Mouse (Mus musculus) intestine, postnatal 0 days (tissue): ENCODE data around the gene Tldc2. TPM values are rescaled to one million over a fixed set of nuclear protein-coding genes. Genes with fewer than 3 reads are reported as not detected.
A peak's percentile ranks its signal among the peaks of the same experiment; 100 is the strongest.

ENCODE experiments used
- ATAC-seq: fragments of 200-750 bp; cut with Nextera tagmentation; 2 replicates; pipeline ENCODE4 v1.8.0; 2017; ENCODE audit warnings: mild to moderate bottlenecking, moderate TSS enrichment, moderate library complexity
- H3K27ac ChIP-seq: fragments of 300-500 bp; sonication (generic); 2 replicates; pipeline ENCODE4 v1.5.1; 2014; ENCODE audit warnings: mild to moderate bottlenecking, low read depth, low read length, moderate library complexity
- H3K27me3 ChIP-seq: fragments of 300-500 bp; sonication (generic); replicated peaks from 2 replicates; pipeline ENCODE4 v1.6.1; 2014; ENCODE audit warnings: low read length, mixed read lengths; ENCODE audit not compliant: control insufficient read depth, insufficient read depth
- H3K36me3 ChIP-seq: fragments of 300-500 bp; sonication (generic); 2 replicates; pipeline ENCODE4 v1.6.1; 2014; ENCODE audit warnings: mild to moderate bottlenecking, moderate library complexity; ENCODE audit not compliant: control insufficient read depth, insufficient read depth
- H3K4me1 ChIP-seq: fragments of 300-500 bp; sonication (generic); replicated peaks from 2 replicates; pipeline ENCODE4 v1.6.1; 2014; ENCODE audit warnings: antibody characterized with exemption, low read length, mixed read lengths; ENCODE audit not compliant: control insufficient read depth, insufficient read depth
- H3K4me2 ChIP-seq: fragments of 300-500 bp; sonication (generic); replicated peaks from 2 replicates; pipeline ENCODE4 v1.6.1; 2014; ENCODE audit warnings: low read depth, mild to moderate bottlenecking, moderate library complexity
- H3K4me3 ChIP-seq: fragments of 300-500 bp; sonication (generic); 2 replicates; pipeline ENCODE4 v1.5.1; 2014; ENCODE audit warnings: low read depth, low read length
- H3K9ac ChIP-seq: fragments of 300-500 bp; sonication (generic); 2 replicates; pipeline ENCODE4 v1.6.1; 2014; ENCODE audit warnings: mild to moderate bottlenecking, low read depth, low read length
- H3K9me3 ChIP-seq: fragments of 300-500 bp; sonication (generic); 2 replicates; pipeline ENCODE4 v1.6.1; 2016; ENCODE audit warnings: mixed run types; ENCODE audit not compliant: control insufficient read depth
- CTCF ChIP-seq: sonication (generic); IDR thresholded peaks from 2 replicates; pipeline ENCODE4 v1.5.1; 2016; ENCODE audit warnings: low read depth, mild to moderate bottlenecking, control low read depth, antibody characterized with exemption, moderate library complexity
- WGBS: fragments of 180-500 bp; shearing (Covaris S2); extraction: QIAGEN DNeasy Blood & Tissue Kit; methylation state at CpG from one replicate; pipeline ENCODE4 v1.1.7; 2014; 5-methylcytosine and 5-hydroxymethylcytosine counted together
- polyA plus RNA-seq: library from polyadenylated mRNA; unstranded; fragments of >200 nt; fragmentation: Nextera tagmentation; extraction: Ambion mirVana; gene quantifications from 2 replicates; pipeline ENCODE4 v1.2.1, GENCODE M21; 2015

Tldc2 gene
- polyA plus RNA-seq, 1 experiment from 2014 or later = not detected

DNA sequence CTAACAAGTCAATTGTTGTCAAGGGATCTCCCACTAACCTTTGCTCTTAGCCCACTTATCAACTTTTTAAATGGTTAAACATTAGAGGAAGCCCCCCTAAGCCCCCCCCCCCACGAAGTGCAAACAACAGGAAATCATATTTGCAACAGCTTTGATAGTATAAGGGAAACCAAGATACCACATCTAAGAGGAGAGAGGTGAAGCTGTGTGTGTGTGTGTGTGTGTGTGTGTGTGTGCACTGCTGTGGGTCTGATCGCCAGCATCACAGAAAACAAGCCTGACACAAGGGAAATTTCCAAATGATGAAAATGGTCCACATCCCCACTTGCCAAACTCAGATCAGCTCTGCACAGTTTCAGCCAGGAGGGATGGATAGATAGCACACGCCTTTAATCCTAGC is 32.2 kb downstream of the Tldc2 start:
- Histone ChIP-seq H3K4me1 (no peaks in the 10 kb centered on the region), H3K36me3 (peaks cover 46% of the 10 kb centered on the region), H3K27me3 (no peaks in the 10 kb centered on the region), H3K4me3 (no peak overlapping the region), H3K9ac (no peak overlapping the region), H3K27ac (no peak overlapping the region), H3K4me2 (no peak overlapping the region), H3K9me3 (no peaks in the 10 kb centered on the region)
- no peak for TF ChIP-seq CTCF
- WGBS = 45% methylated on average over 3 of the region's 3 CpGs
- no peak for ATAC-seq

GRCm38 (mm10) chr2:157121766-157122165 is 34.9 kb downstream of the Tldc2 start:
- Histone ChIP-seq H3K9me3 (no peaks in the 10 kb centered on the region), H3K4me1 (0 out of 2 replicates have a peak, but pooled peaks cover 5% of the 10 kb centered on the region), H3K36me3 (peaks cover 38% of the 10 kb centered on the region), H3K9ac (no peak overlapping the region), H3K27me3 (no peaks in the 10 kb centered on the region), H3K4me2 (no peak overlapping the region), H3K4me3 (no peak overlapping the region), H3K27ac (no peak overlapping the region; the same call in 1 of the 2 replicates)
- no peak for TF ChIP-seq CTCF
- WGBS = 93% methylated on average over 8 of the region's 8 CpGs
- ATAC-seq = no peak

DNA sequence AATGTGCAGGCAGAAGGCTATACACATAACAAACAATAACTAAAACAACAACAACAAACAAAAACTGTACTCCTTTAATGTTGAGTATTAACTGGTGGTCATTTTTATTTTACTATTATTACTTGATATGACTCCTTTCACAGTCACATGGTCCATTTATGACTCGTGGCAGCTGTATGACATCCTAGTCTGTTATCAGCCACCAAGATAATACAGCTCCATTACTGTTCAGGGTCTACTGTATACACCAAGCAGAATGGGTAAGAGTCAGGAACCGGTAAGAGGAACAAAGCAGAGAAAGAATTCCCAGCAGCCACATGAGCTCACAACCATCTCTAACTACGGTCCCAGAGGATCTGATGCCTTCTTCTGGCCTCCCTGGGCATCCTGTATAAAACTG is 38.4 kb downstream of the Tldc2 start:
- no peaks in the 10 kb centered on the region for H3K27me3 ChIP-seq
- peak; percentile 48 for ATAC-seq
- no peak overlapping the region for H3K27ac ChIP-seq
- WGBS = 52% methylated on average over 3 of the region's 3 CpGs
- no peak overlapping the region for H3K4me2 ChIP-seq
- H3K9ac ChIP-seq = no peak overlapping the region
- peaks cover 11% of the 10 kb centered on the region; the same call in 1 of the 2 replicates for H3K4me1 ChIP-seq
- H3K36me3 ChIP-seq = peaks cover 33% of the 10 kb centered on the region
- no peak for TF ChIP-seq CTCF
- no peaks in the 10 kb centered on the region for H3K9me3 ChIP-seq
- no peak overlapping the region for H3K4me3 ChIP-seq

DNA sequence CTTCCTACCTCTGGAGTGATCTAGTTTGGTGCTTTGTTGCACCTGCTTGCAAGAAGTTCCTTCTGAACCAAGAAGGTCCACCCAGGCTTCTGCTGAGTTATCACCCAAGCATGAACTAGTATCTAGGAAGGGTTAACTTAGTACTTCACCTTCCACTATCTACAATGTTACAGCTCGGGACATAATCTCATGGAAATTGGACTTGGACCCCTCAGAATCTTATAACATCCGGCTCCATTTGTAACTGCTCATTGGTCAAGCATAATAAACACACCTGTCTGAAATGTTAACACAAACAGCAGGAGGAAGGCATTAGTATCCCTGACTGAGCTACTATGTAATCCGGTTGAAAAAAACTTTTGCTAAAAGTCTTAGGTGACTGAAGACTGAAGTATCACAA is 40.5 kb downstream of the Tldc2 start:
- peaks cover 15% of the 10 kb centered on the region for H3K36me3 ChIP-seq
- peak overlapping the region; percentile 46 for H3K4me2 ChIP-seq
- peak; percentile 77 for ATAC-seq
- 40% methylated on average over 3 of the region's 3 CpGs for WGBS
- H3K4me1 ChIP-seq = peaks cover 11% of the 10 kb centered on the region; the same call in 1 of the 2 replicates
- H3K27ac ChIP-seq = peak overlapping the region; percentile 60
- no peaks in the 10 kb centered on the region for H3K27me3 ChIP-seq
- no peak overlapping the region for H3K9ac ChIP-seq
- H3K9me3 ChIP-seq = no peaks in the 10 kb centered on the region
- TF ChIP-seq CTCF = no peak
- no peak overlapping the region for H3K4me3 ChIP-seq

DNA sequence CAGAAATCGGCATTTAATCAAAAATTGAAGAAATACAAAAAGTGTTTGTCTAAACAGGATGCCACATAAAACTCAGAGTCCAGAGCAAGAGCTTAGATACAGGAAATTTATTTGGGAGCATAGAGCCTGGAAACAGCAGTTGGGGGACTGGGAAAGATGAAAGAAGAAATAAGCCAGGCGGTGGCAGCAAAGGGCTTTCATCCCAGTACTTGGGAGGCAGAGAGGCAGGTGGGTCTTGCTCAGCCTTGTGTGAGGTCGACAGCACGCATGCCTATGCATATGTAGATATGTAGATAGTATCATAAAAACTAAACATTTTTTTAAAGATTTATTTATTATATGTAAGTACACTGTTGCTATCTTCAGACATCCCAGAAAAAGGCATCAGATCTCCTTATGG is 41.2 kb downstream of the Tldc2 start:
- Histone ChIP-seq H3K27ac (peak overlapping the region; percentile 46), H3K27me3 (no peaks in the 10 kb centered on the region), H3K4me3 (no peak overlapping the region), H3K36me3 (peaks cover 15% of the 10 kb centered on the region), H3K4me1 (peaks cover 11% of the 10 kb centered on the region; the same call in 1 of the 2 replicates), H3K4me2 (no peak overlapping the region), H3K9ac (no peak overlapping the region), H3K9me3 (no peaks in the 10 kb centered on the region)
- 60% methylated on average over 4 of the region's 4 CpGs for WGBS
- ATAC-seq = no peak
- TF ChIP-seq CTCF = peak; percentile 62

DNA sequence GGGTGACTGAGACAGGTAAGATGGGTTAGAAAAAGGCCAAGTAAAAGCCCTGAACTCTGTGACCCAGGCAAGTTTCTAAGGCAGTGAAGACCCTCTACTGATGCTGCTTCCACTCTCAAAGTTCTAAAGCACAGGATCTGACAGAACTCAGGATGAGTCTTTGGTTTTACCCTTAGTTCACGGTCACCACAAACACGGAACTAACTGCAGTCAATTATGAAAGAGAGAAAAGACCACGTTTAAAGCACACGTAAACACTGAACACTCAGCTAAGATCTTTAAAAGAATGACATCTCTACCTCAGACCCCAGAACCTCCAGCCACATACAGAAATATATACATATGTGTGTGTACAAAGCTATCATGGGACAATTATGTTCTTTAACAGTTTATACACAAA is 42.2 kb downstream of the Tldc2 start:
- Histone ChIP-seq H3K4me1 (peaks cover 11% of the 10 kb centered on the region; the same call in 1 of the 2 replicates), H3K4me3 (0 out of 2 replicates have a peak overlapping the region, but pooled peaks have one; percentile 11), H3K4me2 (peak overlapping the region; percentile 55), H3K27ac (peak overlapping the region; percentile 71), H3K9ac (no peak overlapping the region), H3K27me3 (no peaks in the 10 kb centered on the region), H3K9me3 (no peaks in the 10 kb centered on the region), H3K36me3 (peaks cover 9% of the 10 kb centered on the region; the same call in 1 of the 2 replicates)
- TF ChIP-seq CTCF = no peak
- no peak for ATAC-seq
- WGBS = 47% methylated on average over 4 of the region's 4 CpGs
